Mouse (Mus musculus): ENCODE data around the gene Zfp672. TPM values are rescaled to one million over a fixed set of nuclear protein-coding genes. Genes with fewer than 3 reads are reported as not detected.
A peak's percentile ranks its signal among the peaks of the same experiment; 100 is the strongest.
"Not testable (repeated sequence)": the region's sequence is repeated elsewhere in the genome, so short reads cannot be mapped to it uniquely, and the experiment has no call there.

Zfp672 gene
- 10 to 100 TPM; 41.1 to 48.4 (median 45.4) TPM for total RNA-seq (2022)

- peak; percentile 87 to 88 for DNase-seq (ENCODE audit: low spot score in 2 of 2)
These were observed at the start of gene Zfp672, which contains the start of gene Sh3bp5l for GRCm38 (mm10) chr11:58330276-58331148. Gene Zfp672 (minus strand): TSS chr11:58330339. Gene Sh3bp5l (plus strand): TSS chr11:58330724.

GRCm38 (mm10) chr11:58379516-58379915 lies 49.4 kb upstream of the Zfp672 start:
- DNase-seq (ENCODE audit: low spot score in 2 of 2), result no peak

- no peak for DNase-seq (ENCODE audit: low spot score in 2 of 2)
These were observed 48.7 kb upstream of the Zfp672 start, which contains the start of gene Lypd8 for GRCm38 (mm10) chr11:58378763-58379278. Gene Lypd8 (plus strand): TSS chr11:58379043.

- DNase-seq (ENCODE audit: low spot score in 2 of 2), result no peak
These were observed 47.5 kb upstream of the Zfp672 start for GRCm38 (mm10) chr11:58377686-58378085.

- DNase-seq (ENCODE audit: low spot score in 2 of 2), result no peak
These were observed 47.1 kb upstream of the Zfp672 start for GRCm38 (mm10) chr11:58377273-58377672.

GRCm38 (mm10) chr11:58366191-58366590 lies 36.1 kb upstream of the Zfp672 start:
- not testable (repeated sequence) for DNase-seq (ENCODE audit: low spot score in 2 of 2)

GRCm38 (mm10) chr11:58364454-58364853 lies 34.3 kb upstream of the Zfp672 start:
- DNase-seq (ENCODE audit: low spot score in 2 of 2), result no peak

GRCm38 (mm10) chr11:58362562-58362961 lies 32.4 kb upstream of the Zfp672 start:
- DNase-seq (ENCODE audit: low spot score in 2 of 2), result not testable (repeated sequence)

- no peak for DNase-seq (ENCODE audit: low spot score in 2 of 2)
These were observed 27.9 kb upstream of the Zfp672 start for GRCm38 (mm10) chr11:58357844-58358534.

- DNase-seq (ENCODE audit: low spot score in 2 of 2), result no peak
These were observed 26.9 kb upstream of the Zfp672 start for GRCm38 (mm10) chr11:58357042-58357441.

- peak in 1 of 2 experiments; percentile 36 for DNase-seq (ENCODE audit: low spot score in 2 of 2)
These were observed 24.8 kb upstream of the Zfp672 start for GRCm38 (mm10) chr11:58354927-58355326.

GRCm38 (mm10) chr11:58354476-58354875 lies 24.3 kb upstream of the Zfp672 start:
- DNase-seq (ENCODE audit: low spot score in 2 of 2), result peak in 1 of 2 experiments; percentile 67

- DNase-seq (ENCODE audit: low spot score in 2 of 2), result no peak
These were observed 23.6 kb upstream of the Zfp672 start for GRCm38 (mm10) chr11:58353709-58354108.

GRCm38 (mm10) chr11:58352681-58353548 lies 22.8 kb upstream of the Zfp672 start:
- DNase-seq (ENCODE audit: low spot score in 2 of 2), result no peak

GRCm38 (mm10) chr11:58351179-58351578 lies 21.0 kb upstream of the Zfp672 start:
- DNase-seq (ENCODE audit: low spot score in 2 of 2), result no peak

GRCm38 (mm10) chr11:58350628-58351027 lies 20.5 kb upstream of the Zfp672 start:
- no peak for DNase-seq (ENCODE audit: low spot score in 2 of 2)

GRCm38 (mm10) chr11:58346745-58347144 lies 16.6 kb upstream of the Zfp672 start:
- DNase-seq (ENCODE audit: low spot score in 2 of 2), result no peak

GRCm38 (mm10) chr11:58334746-58335145 lies 4.6 kb upstream of the Zfp672 start:
- no peak for DNase-seq (ENCODE audit: low spot score in 2 of 2)

- DNase-seq (ENCODE audit: low spot score in 2 of 2), result no peak
These were observed 1.4 kb upstream of the Zfp672 start for GRCm38 (mm10) chr11:58331546-58331945.

- no peak for DNase-seq (ENCODE audit: low spot score in 2 of 2)
These were observed 983 bp upstream of the Zfp672 start for GRCm38 (mm10) chr11:58331149-58331495.

GRCm38 (mm10) chr11:58329906-58330275 lies 248 bp downstream of the Zfp672 start:
- DNase-seq (ENCODE audit: low spot score in 2 of 2), result no peak
